Mouse (Mus musculus) thymus, adult 2 months (tissue): ENCODE measurements around the gene Slc8a3. TPM values are rescaled to one million over a fixed set of nuclear protein-coding genes. Genes with fewer than 3 reads are reported as not detected.

Source experiments
- DNase-seq: peaks from one replicate; pipeline ENCODE4 v3.0.0; 2021
- H3K27ac ChIP-seq: fragments of 200-500 bp; 2 replicates; pipeline ENCODE4 v1.5.1; 2012; ENCODE audit warnings: low read length, control low read depth; ENCODE audit not compliant: control insufficient read depth, insufficient read depth
- H3K27me3 ChIP-seq: fragments of 200-500 bp; 2 replicates; pipeline ENCODE4 v1.6.1; 2012; ENCODE audit warnings: mild to moderate bottlenecking, low read length, moderate library complexity, mixed read lengths; ENCODE audit not compliant: control insufficient read depth, insufficient read depth
- H3K36me3 ChIP-seq: fragments of 200-500 bp; 2 replicates; pipeline ENCODE4 v1.6.1; 2012; ENCODE audit warnings: mild to moderate bottlenecking, low read length, moderate library complexity; ENCODE audit not compliant: control insufficient read depth, insufficient read depth
- H3K4me1 ChIP-seq: fragments of 200-500 bp; replicated peaks from 2 replicates; pipeline ENCODE4 v1.6.1; 2012; ENCODE audit warnings: low read length; ENCODE audit not compliant: control insufficient read depth, insufficient read depth
- H3K4me3 ChIP-seq: fragments of 200-500 bp; 2 replicates; pipeline ENCODE4 v1.5.1; 2012; ENCODE audit warnings: mild to moderate bottlenecking, low read length, control low read depth, moderate library complexity; ENCODE audit not compliant: control insufficient read depth, insufficient read depth
- CTCF ChIP-seq: fragments of 200-500 bp; IDR thresholded peaks from 2 replicates; pipeline ENCODE4 v1.5.1; 2012; ENCODE audit warnings: mild to moderate bottlenecking, control low read depth, low read length, moderate library complexity, borderline replicate concordance; ENCODE audit not compliant: control insufficient read depth, poor library complexity, insufficient read depth; ENCODE audit errors: extremely low read depth
- POLR2A ChIP-seq: fragments of 200-500 bp; IDR thresholded peaks from 2 replicates; pipeline ENCODE4 v1.6.1; 2012; ENCODE audit warnings: mild to moderate bottlenecking, low read length, control low read depth, moderate library complexity; ENCODE audit not compliant: control insufficient read depth, poor library complexity, insufficient read depth; ENCODE audit errors: extremely low read depth
- WGBS: fragments of 180-500 bp; shearing (Covaris S2); methylation state at CpG from one replicate; pipeline ENCODE4 v1.1.7; 2018; 5-methylcytosine and 5-hydroxymethylcytosine counted together
- polyA plus RNA-seq: library from polyadenylated mRNA; depleted of rRNA; stranded (reverse); fragments of >200 nt; gene quantifications from 2 replicates; pipeline ENCODE4 v1.2.3, GENCODE M21; 2012

The Slc8a3 gene
- polyA plus RNA-seq, 1 experiment: 0.05 TPM

DNA sequence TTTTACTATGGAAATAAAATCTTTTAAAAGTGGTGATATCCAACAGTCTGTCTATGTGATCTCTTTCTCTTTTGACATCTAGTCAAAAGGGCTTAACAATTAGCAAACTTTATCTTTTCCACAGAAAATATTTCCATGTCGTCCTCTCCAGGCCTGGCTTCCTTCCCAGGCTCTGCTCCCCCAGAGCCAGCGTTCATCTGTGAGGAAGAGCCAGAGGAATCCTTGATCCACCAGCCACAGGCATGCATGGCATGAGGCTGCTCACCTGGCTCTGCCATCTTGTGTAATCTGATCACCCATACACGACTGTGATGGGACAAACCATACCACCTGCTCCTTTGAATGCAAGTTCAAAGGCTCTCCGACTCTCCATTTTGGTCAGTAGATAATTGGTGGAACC lies 58.4 kb downstream of the Slc8a3 start:
- Histone ChIP-seq H3K36me3 (no peaks in the 10 kb centered on the region), H3K27me3 (no peaks in the 10 kb centered on the region), H3K27ac (no peak overlapping the region), H3K4me3 (no peak overlapping the region), H3K4me1 (no peaks in the 10 kb centered on the region)
- WGBS: 76% methylated on average over 4 of the region's 4 CpGs
- DNase-seq: no peak
- TF ChIP-seq POLR2A (no peak), CTCF (no peak)

DNA sequence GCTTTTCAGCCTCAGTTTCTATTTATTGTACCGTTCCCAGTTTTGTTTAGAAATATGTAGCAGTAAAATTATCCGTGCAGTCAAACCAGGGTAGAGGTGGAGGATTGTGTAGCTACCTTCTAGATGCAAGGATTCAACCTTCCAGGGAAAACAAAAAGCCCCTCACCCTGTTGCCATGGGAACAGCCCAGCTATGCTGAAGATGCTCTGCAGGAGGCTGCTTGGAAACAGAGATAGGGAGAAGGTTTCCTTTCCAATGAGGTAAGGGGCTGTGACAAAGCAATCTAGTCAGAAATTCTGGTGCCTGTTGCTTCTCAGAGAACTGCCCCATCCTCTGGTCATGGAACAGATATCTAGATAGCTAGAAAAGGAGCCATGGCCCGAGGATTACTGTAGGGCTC lies 59.6 kb downstream of the Slc8a3 start:
- no peak overlapping the region for H3K27ac ChIP-seq
- no peak overlapping the region for H3K4me3 ChIP-seq
- no peak for DNase-seq
- no peaks in the 10 kb centered on the region for H3K4me1 ChIP-seq
- 58% methylated on average over 3 of the region's 3 CpGs for WGBS
- no peaks in the 10 kb centered on the region for H3K36me3 ChIP-seq
- no peaks in the 10 kb centered on the region for H3K27me3 ChIP-seq
- TF ChIP-seq POLR2A: no peak
- no peak for TF ChIP-seq CTCF

DNA sequence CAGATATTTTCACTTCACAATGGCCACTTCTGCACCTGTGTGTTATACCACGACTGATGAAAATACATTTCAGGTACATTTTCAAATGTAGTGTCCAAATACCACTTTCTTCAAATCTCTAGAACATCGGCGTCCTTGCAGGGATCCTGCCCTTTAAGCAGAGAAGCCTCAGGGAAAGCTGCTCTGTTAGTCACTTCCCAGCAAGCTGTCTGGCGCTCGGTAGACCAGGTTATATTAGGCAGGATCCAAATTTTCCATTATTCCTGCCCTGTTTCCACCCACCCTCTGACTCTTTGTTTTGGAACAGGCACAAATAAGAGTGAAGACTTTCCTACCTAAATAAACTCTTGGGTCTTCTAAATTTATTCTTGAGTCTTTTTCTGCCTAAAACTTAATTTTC lies 63.7 kb downstream of the Slc8a3 start:
- no peaks in the 10 kb centered on the region for H3K36me3 ChIP-seq
- no peaks in the 10 kb centered on the region for H3K4me1 ChIP-seq
- TF ChIP-seq POLR2A (no peak), CTCF (no peak)
- no peaks in the 10 kb centered on the region for H3K27me3 ChIP-seq
- H3K27ac ChIP-seq: no peak overlapping the region
- DNase-seq: no peak
- WGBS: 90% methylated on average over 5 of the region's 5 CpGs
- no peak overlapping the region for H3K4me3 ChIP-seq

DNA sequence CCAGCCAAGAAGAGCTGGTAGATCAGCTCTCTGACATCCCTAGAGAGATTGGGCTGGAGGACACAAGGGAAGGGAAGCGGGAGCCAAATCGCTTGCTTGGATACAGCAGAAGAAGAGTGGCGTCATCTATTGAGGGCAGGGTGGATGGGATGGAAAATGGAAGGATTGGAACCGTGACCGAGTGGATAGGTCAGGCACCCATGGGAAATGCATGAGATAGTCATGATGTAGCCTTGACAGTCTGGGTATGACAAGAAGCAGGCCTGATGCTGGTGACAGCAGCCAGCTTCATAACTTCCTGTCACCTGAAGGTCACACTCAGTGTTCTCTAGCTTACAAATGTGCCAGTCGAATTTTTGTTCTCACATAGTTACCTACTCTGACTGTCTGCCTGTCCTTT lies 70.2 kb downstream of the Slc8a3 start:
- no peak for TF ChIP-seq POLR2A
- TF ChIP-seq CTCF: no peak
- Histone ChIP-seq H3K4me1 (no peaks in the 10 kb centered on the region), H3K27ac (no peak overlapping the region), H3K4me3 (no peak overlapping the region), H3K36me3 (no peaks in the 10 kb centered on the region), H3K27me3 (no peaks in the 10 kb centered on the region)
- no peak for DNase-seq
- WGBS: 85% methylated on average over 6 of the region's 6 CpGs

DNA sequence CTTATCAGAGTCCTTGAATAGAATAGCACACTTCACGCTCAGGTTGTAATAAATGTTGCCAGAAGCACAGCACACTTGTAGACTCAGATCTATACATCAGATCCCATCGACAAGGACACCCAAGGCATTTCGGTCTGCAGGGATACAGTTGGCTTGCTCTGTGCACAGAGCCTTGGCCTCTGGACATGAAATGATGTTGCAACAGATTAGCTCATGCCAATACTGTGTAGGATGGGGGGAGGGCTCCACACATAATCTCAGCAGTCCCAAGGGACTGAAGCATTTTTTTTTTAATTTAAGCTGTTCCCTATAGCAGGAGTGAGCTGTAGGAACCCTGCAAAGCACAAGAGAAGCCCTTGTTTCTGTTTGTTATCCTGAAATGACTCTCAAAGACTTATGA lies 74.8 kb downstream of the Slc8a3 start:
- WGBS: 93% methylated on average over 3 of the region's 3 CpGs
- H3K27me3 ChIP-seq: no peaks in the 10 kb centered on the region
- H3K27ac ChIP-seq: no peak overlapping the region
- TF ChIP-seq POLR2A (no peak), CTCF (no peak)
- no peak overlapping the region for H3K4me3 ChIP-seq
- no peaks in the 10 kb centered on the region for H3K36me3 ChIP-seq
- DNase-seq: no peak
- H3K4me1 ChIP-seq: no peaks in the 10 kb centered on the region

DNA sequence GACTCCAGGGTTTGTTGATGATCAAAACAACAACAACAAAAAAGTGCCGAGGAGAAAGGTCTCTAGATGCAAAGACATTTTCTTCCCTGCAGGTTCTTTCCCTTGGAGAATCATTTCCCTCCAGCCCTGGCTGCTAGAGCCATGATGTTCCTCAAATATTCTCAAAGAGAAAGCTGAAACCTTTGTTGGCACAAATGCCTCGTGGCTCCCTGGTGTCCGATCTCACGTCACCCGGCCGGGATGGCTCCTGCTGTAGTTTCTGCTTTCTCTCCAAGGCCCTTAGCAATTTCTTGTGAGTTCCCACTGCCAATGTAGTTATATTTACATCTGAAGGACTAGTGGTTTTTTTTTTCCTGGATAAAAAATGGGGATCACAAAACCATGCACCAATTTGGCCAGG lies 87.6 kb downstream of the Slc8a3 start:
- H3K36me3 ChIP-seq: no peaks in the 10 kb centered on the region
- no peak overlapping the region for H3K4me3 ChIP-seq
- H3K4me1 ChIP-seq: no peaks in the 10 kb centered on the region
- WGBS: 82% methylated on average over 6 of the region's 6 CpGs
- no peaks in the 10 kb centered on the region for H3K27me3 ChIP-seq
- no peak overlapping the region for H3K27ac ChIP-seq
- no peak for DNase-seq
- no peak for TF ChIP-seq CTCF
- no peak for TF ChIP-seq POLR2A

DNA sequence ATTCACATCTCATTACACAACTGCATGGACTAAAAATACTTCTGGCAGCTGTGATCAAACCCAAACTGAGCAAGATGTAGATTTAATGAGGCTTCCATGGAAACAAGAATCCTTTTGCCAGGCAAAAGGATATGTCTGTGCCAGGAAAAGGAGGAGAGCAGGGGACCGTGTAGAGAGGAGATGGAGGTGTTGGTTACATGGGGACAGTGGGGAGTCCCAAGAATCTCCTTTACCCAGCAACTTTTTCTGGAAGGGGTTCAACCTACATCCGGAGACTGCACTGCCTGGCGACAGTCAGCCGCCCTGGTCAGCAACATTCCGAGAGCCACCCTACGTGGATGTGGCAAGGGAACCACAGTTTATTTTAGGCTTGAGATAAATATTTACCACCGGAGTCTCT lies 88.0 kb downstream of the Slc8a3 start:
- no peaks in the 10 kb centered on the region for H3K36me3 ChIP-seq
- TF ChIP-seq POLR2A (no peak), CTCF (no peak)
- no peaks in the 10 kb centered on the region for H3K27me3 ChIP-seq
- no peaks in the 10 kb centered on the region for H3K4me1 ChIP-seq
- no peak overlapping the region for H3K4me3 ChIP-seq
- 88% methylated on average over 7 of the region's 7 CpGs for WGBS
- DNase-seq: no peak
- no peak overlapping the region for H3K27ac ChIP-seq
